Mouse (Mus musculus) ES-E14 (cell line): ENCODE measurements at regions not wholly inside any gene's neighbourhood (a gene's known extent, or its start where the extent isn't known, plus 50 kb on each side); places are given as distances from the start of the nearest gene placed in this dataset.

Experiments used
- DNase-seq: peaks from one replicate; pipeline ENCODE4 v3.0.0-alpha.2; 2013; ENCODE audit warnings: low read depth, low spot score
- H3K27ac ChIP-seq: 2 replicates; pipeline ENCODE4 v1.5.1; 2012; ENCODE audit warnings: low read depth, mild to moderate bottlenecking, low read length, moderate library complexity, mixed read lengths; ENCODE audit not compliant: poor library complexity, insufficient read depth, severe bottlenecking
- H3K36me3 ChIP-seq: 2 replicates; pipeline ENCODE4 v1.6.1; 2012; ENCODE audit warnings: mild to moderate bottlenecking, low read length, moderate library complexity, mixed read lengths; ENCODE audit not compliant: control insufficient read depth, poor library complexity, insufficient read depth, severe bottlenecking
- H3K4me1 ChIP-seq, 2 experiments: fragments of 150-350 bp in 1 of 2; sonication (generic) in 1 of 2; 2 replicates each; pipeline ENCODE4 v1.6.1; 2012; ENCODE audit warnings: low read length in 2 of 2, mild to moderate bottlenecking in 1 of 2, mixed read lengths in 1 of 2; ENCODE audit not compliant: control insufficient read depth in 2 of 2, insufficient read depth in 2 of 2, poor library complexity in 1 of 2
- H3K4me3 ChIP-seq, 2 experiments: fragments of 150-350 bp in 1 of 2; sonication (generic) in 1 of 2; 2 replicates each; pipeline ENCODE4 v1.5.1; 2012; ENCODE audit warnings: low read length in 2 of 2, low read depth in 1 of 2, mild to moderate bottlenecking in 1 of 2, mixed read lengths in 1 of 2; ENCODE audit not compliant: insufficient read depth in 1 of 2, poor library complexity in 1 of 2, severe bottlenecking in 1 of 2
- H3K9ac ChIP-seq: 2 replicates; pipeline ENCODE4 v1.6.1; 2012; ENCODE audit warnings: low read depth, mild to moderate bottlenecking, low read length, mixed read lengths; ENCODE audit not compliant: poor library complexity, insufficient read depth, severe bottlenecking
- H3K9me3 ChIP-seq: fragments of 150-350 bp; sonication (generic); 2 replicates; pipeline ENCODE4 v1.6.1; 2012; ENCODE audit warnings: low read depth, mild to moderate bottlenecking, low read length; ENCODE audit not compliant: control insufficient read depth, insufficient read depth
- CHD2 ChIP-seq: IDR thresholded peaks from 2 replicates; pipeline ENCODE4 v1.6.1; 2014; ENCODE audit warnings: mild to moderate bottlenecking, low read depth, low read length, inconsistent platforms
- HCFC1 ChIP-seq: IDR thresholded peaks from 2 replicates; pipeline ENCODE4 v1.6.1; 2012; ENCODE audit warnings: low read length, inconsistent platforms, borderline replicate concordance; ENCODE audit not compliant: insufficient read depth
- MAFK ChIP-seq: IDR thresholded peaks from 2 replicates; pipeline ENCODE4 v1.6.1; 2014; ENCODE audit warnings: mild to moderate bottlenecking, low read depth, low read length, inconsistent platforms; ENCODE audit not compliant: insufficient read depth
- ZC3H11A ChIP-seq: IDR thresholded peaks from 2 replicates; pipeline ENCODE4 v1.6.1; 2012; ENCODE audit warnings: low read depth, mild to moderate bottlenecking, inconsistent platforms, low read length, borderline replicate concordance
- ZNF384 ChIP-seq: IDR thresholded peaks from 2 replicates; pipeline ENCODE4 v1.6.1; 2012; ENCODE audit warnings: low read depth, low read length, inconsistent platforms
- in situ Hi-C, 2 experiments: fragments of 600-800 bp; cut with MboI; formaldehyde crosslinking; loops; one replicate each; pipeline ENCODE4 v1.15.1; 2025; ENCODE audit warnings: low sequenced_read_pairs in 2 of 2, inconsistent platforms in 1 of 2; ENCODE audit not compliant: unreplicated experiment in 2 of 2

- Histone ChIP-seq H3K4me1 (no peaks in the 10 kb centered on the region), H3K27ac (no peak overlapping the region), H3K36me3 (no peaks in the 10 kb centered on the region), H3K9me3 (no peaks in the 10 kb centered on the region), H3K4me3 (no peak overlapping the region), H3K9ac (no peak overlapping the region)
- TF ChIP-seq ZNF384 = no peak
- TF ChIP-seq HCFC1 = no peak
- TF ChIP-seq ZC3H11A = no peak
- no peak for TF ChIP-seq CHD2
- no peak for TF ChIP-seq MAFK
- DNase-seq = no peak
- in situ Hi-C loops = no loop called here
Measured at GRCm38 (mm10) chr11:56786351-56786750, 224.8 kb upstream of the Gria1 start.

- Histone ChIP-seq H3K9ac (no peak overlapping the region), H3K9me3 (no peaks in the 10 kb centered on the region), H3K36me3 (no peaks in the 10 kb centered on the region), H3K4me1 (no peaks in the 10 kb centered on the region), H3K27ac (no peak overlapping the region), H3K4me3 (no peak overlapping the region)
- no peak for DNase-seq
- in situ Hi-C loops = no loop called here
- no peak for TF ChIP-seq HCFC1
- no peak for TF ChIP-seq MAFK
- no peak for TF ChIP-seq ZNF384
- no peak for TF ChIP-seq CHD2
- no peak for TF ChIP-seq ZC3H11A
Measured at GRCm38 (mm10) chr11:56792691-56793090, 218.5 kb upstream of the Gria1 start.

GRCm38 (mm10) chr11:56807314-56807713, 203.9 kb upstream of the Gria1 start:
- no peak overlapping the region for H3K27ac ChIP-seq
- H3K4me3 ChIP-seq = peak overlapping the region; percentile 30 to 52; a peak in 3 of 4 replicates
- TF ChIP-seq CHD2 (no peak), ZNF384 (no peak), HCFC1 (no peak), MAFK (no peak), ZC3H11A (no peak)
- no peaks in the 10 kb centered on the region for H3K9me3 ChIP-seq
- no peak overlapping the region for H3K9ac ChIP-seq
- DNase-seq = peak; percentile 17
- no peaks in the 10 kb centered on the region for H3K36me3 ChIP-seq
- H3K4me1 ChIP-seq = no peaks in the 10 kb centered on the region
- in situ Hi-C loops = no loop called here

- no peaks in the 10 kb centered on the region for H3K9me3 ChIP-seq
- no peak overlapping the region for H3K27ac ChIP-seq
- no peak for DNase-seq
- H3K4me1 ChIP-seq = no peaks in the 10 kb centered on the region
- H3K9ac ChIP-seq = no peak overlapping the region
- no peak overlapping the region for H3K4me3 ChIP-seq
- in situ Hi-C loops = no loop called here
- TF ChIP-seq HCFC1 (no peak), ZNF384 (no peak), ZC3H11A (no peak), MAFK (no peak), CHD2 (no peak)
- H3K36me3 ChIP-seq = no peaks in the 10 kb centered on the region
Measured at GRCm38 (mm10) chr11:56810141-56810540, 201.0 kb upstream of the Gria1 start.

GRCm38 (mm10) chr11:56812121-56812520, 199.1 kb upstream of the Gria1 start:
- no peak overlapping the region for H3K9ac ChIP-seq
- in situ Hi-C loops = no loop called here

More at GRCm38 (mm10) chr11:56812121-56812520, 199.1 kb upstream of the Gria1 start:
- peak; percentile 22 for DNase-seq
- no peaks in the 10 kb centered on the region for H3K36me3 ChIP-seq
- no peak overlapping the region for H3K27ac ChIP-seq
- no peaks in the 10 kb centered on the region for H3K4me1 ChIP-seq
- no peak for TF ChIP-seq CHD2
- no peak for TF ChIP-seq HCFC1
- no peak for TF ChIP-seq MAFK
- no peak for TF ChIP-seq ZNF384
- TF ChIP-seq ZC3H11A = no peak
- no peaks in the 10 kb centered on the region for H3K9me3 ChIP-seq
- no peak overlapping the region for H3K4me3 ChIP-seq
